Mouse (Mus musculus): ENCODE results near the gene Map4k4.

DNA sequence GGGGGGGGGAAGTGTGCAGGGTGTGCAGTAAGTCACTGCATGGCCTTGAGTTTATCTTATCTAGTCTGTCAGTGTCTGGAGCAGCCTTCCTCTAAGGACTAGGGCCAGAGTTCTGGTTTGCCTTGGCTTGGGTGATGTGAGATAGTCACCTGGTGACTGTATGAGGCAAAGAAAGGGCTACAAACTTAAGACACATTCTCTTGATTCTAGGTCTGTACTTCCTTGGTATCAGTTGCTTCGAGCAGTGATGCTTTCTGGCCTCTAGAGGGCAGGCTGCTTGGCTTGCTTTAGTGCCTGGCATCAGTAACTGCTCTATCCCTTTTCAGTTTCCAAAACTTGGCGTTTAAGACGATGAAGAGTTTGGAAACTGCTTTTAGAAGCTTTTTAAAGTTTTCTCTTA lies 10.7 kb downstream of the Map4k4 start:
- TF ChIP-seq MAX (IDR thresholded peaks at IDR 0.05; ENCODE audit: low read depth) (no peak), USF1 (IDR thresholded peaks at IDR 0.05; ENCODE audit: low read depth) (no peak), POLR2A (IDR thresholded peaks at IDR 0.05; ENCODE audit: insufficient read length, low read depth) (no peak)
